Mouse (Mus musculus): Measurements from ENCODE around the gene Enpp6.

Gene Enpp6

GRCm38 (mm10) chr8:46986386-46987140, at the start of gene Enpp6:
Enpp6 (plus strand) TSS chr8:46986887.
- DNase-seq (ENCODE audit: extremely low spot score, low read depth, low spot score), result no peak

GRCm38 (mm10) chr8:46938218-46938617, 48.5 kb upstream of the Enpp6 start:
- no peak for DNase-seq (ENCODE audit: extremely low spot score, low read depth, low spot score)

GRCm38 (mm10) chr8:46941295-46941694, 45.4 kb upstream of the Enpp6 start:
- no peak for DNase-seq (ENCODE audit: extremely low spot score, low read depth, low spot score)

GRCm38 (mm10) chr8:46941731-46942650, 44.7 kb upstream of the Enpp6 start:
- no peak for DNase-seq (ENCODE audit: extremely low spot score, low read depth, low spot score)

GRCm38 (mm10) chr8:46942651-46943024, 44.0 kb upstream of the Enpp6 start:
- DNase-seq (ENCODE audit: extremely low spot score, low read depth, low spot score), result no peak

GRCm38 (mm10) chr8:46943337-46943736, 43.4 kb upstream of the Enpp6 start:
- no peak for DNase-seq (ENCODE audit: extremely low spot score, low read depth, low spot score)

- no peak for DNase-seq (ENCODE audit: extremely low spot score, low read depth, low spot score)
These were observed 40.5 kb upstream of the Enpp6 start for GRCm38 (mm10) chr8:46946181-46946580.

GRCm38 (mm10) chr8:46948091-46948757, 38.5 kb upstream of the Enpp6 start:
- no peak for DNase-seq (ENCODE audit: extremely low spot score, low read depth, low spot score)

GRCm38 (mm10) chr8:46953472-46953871, 33.2 kb upstream of the Enpp6 start:
- peak; percentile 79 for DNase-seq (ENCODE audit: extremely low spot score, low read depth, low spot score)

- no peak for DNase-seq (ENCODE audit: extremely low spot score, low read depth, low spot score)
These were observed 23.9 kb upstream of the Enpp6 start for GRCm38 (mm10) chr8:46962630-46963427.

GRCm38 (mm10) chr8:46963619-46964145, 23.0 kb upstream of the Enpp6 start:
- no peak for DNase-seq (ENCODE audit: extremely low spot score, low read depth, low spot score)

- no peak for DNase-seq (ENCODE audit: extremely low spot score, low read depth, low spot score)
These were observed 20.9 kb upstream of the Enpp6 start for GRCm38 (mm10) chr8:46965812-46966211.

- DNase-seq (ENCODE audit: extremely low spot score, low read depth, low spot score), result no peak
These were observed 18.0 kb upstream of the Enpp6 start for GRCm38 (mm10) chr8:46968721-46969120.

GRCm38 (mm10) chr8:46969386-46969785, 17.3 kb upstream of the Enpp6 start:
- DNase-seq (ENCODE audit: extremely low spot score, low read depth, low spot score), result no peak

- no peak for DNase-seq (ENCODE audit: extremely low spot score, low read depth, low spot score)
These were observed 9.3 kb upstream of the Enpp6 start for GRCm38 (mm10) chr8:46977376-46977775.

- no peak for DNase-seq (ENCODE audit: extremely low spot score, low read depth, low spot score)
These were observed 4.5 kb upstream of the Enpp6 start for GRCm38 (mm10) chr8:46982166-46982565.

GRCm38 (mm10) chr8:46982770-46983169, 3.9 kb upstream of the Enpp6 start:
- DNase-seq (ENCODE audit: extremely low spot score, low read depth, low spot score), result no peak

- no peak for DNase-seq (ENCODE audit: extremely low spot score, low read depth, low spot score)
These were observed 2.0 kb upstream of the Enpp6 start for GRCm38 (mm10) chr8:46984647-46985046.

- no peak for DNase-seq (ENCODE audit: extremely low spot score, low read depth, low spot score)
These were observed 1.7 kb downstream of the Enpp6 start for GRCm38 (mm10) chr8:46988366-46988765.

GRCm38 (mm10) chr8:46991081-46991480, 4.4 kb downstream of the Enpp6 start:
- DNase-seq (ENCODE audit: extremely low spot score, low read depth, low spot score), result no peak

All from hindlimb bud, embryonic 11.5 days (tissue).